Mouse (Mus musculus): ENCODE results near the gene Anp32a.

- no peak for TF ChIP-seq GATA1 (IDR thresholded peaks at IDR 0.05; ENCODE audit: borderline replicate concordance, low read length)
- TF ChIP-seq FLI1 (IDR thresholded peaks at IDR 0.05; ENCODE audit: low read length): no peak
These were observed 27.3 kb downstream of the Anp32a start for GRCm38 (mm10) chr9:62368256-62368905.

Measured in megakaryocyte, embryonic 14.5 days (primary cell).